Mouse (Mus musculus) heart, adult 18-20 months (tissue): Measurements from ENCODE around the gene Dctn2. TPM values are rescaled to one million over a fixed set of nuclear protein-coding genes. Genes with fewer than 3 reads are reported as not detected.

Source experiments
- DNase-seq, 2 experiments: peaks; one replicate each; pipeline ENCODE4 v3.0.0; 2021 to 2022; ENCODE audit warnings: mixed read lengths in 1 of 2
- long read RNA-seq, 2 experiments: library from polyadenylated mRNA; stranded (forward); transcript quantifications; one replicate each; pipeline ENCODE4 v2.0.0; 2021
- total RNA-seq, 2 experiments: library from RNA; stranded (reverse); gene quantifications; 2 replicates each; pipeline ENCODE4 v1.2.3; 2021

Gene Dctn2
- 100 to 1,000 TPM; 139 to 146 TPM for total RNA-seq
- long read RNA-seq, experiment 1, transcript Dctn2-201 (14 exons, 1,784 nt) = major isoform, 46 of 164 reads
- long read RNA-seq, experiment 1, partial matches to known transcripts = 6 of 164 reads
- long read RNA-seq, experiment 1, other reads (novel, unspliced or antisense) = 112 of 164 reads
- long read RNA-seq, experiment 2, transcript Dctn2-201 (14 exons, 1,784 nt) = major isoform, 22 of 72 reads
- long read RNA-seq, experiment 2, partial matches to known transcripts = 4 of 72 reads
- long read RNA-seq, experiment 2, other reads (novel, unspliced or antisense) = 46 of 72 reads

DNA sequence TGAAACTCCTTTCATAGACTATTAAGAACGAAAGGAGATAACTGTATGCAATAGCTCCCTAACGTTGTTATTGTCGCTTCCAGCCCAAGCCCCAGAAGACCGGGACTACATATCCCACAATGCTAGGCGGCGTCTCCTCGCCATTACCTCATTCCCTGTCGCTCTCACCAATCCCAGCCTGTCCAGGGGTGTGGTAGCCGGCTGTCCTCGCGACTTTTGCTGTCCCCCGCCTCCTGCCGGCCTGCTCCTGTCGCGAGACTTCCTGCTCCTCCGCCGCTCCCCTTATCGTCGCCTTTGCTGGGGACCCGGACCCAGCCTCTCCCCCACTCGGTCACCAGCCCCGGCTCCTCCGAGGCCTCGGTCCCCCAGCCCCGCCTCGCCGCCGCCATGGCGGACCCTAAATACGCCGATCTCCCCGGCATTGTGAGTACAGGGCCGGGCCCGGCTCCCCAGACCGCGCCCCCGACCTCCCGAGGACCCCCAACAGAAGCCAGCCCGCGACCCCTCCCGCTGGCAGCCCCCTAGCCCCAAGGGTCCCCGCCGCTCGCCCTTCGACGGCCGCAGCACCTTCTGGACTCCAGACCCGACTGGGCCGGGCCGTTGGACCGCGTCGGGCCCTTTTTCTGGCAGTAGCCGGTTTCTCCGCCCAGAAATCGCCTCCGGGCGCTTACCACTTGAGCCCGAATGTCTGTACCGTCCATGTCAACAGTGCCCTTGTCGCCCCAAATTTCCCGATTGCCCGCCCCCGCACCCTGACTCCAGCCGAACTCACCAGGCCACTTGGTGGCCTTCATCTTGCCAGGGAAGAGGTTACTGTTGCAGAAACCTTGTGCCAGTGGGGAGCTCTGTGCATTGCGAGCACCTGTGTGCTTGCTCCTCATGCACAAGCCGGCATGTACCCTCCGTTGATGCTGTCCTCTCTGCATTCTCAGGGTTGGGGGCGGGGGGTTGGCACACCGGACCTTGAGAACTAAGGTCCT is at the start of gene Dctn2:
Dctn2 (plus strand) TSS at position 257 of the 980 bp plus-strand sequence.
- DNase-seq = peak; percentile 94 to 98

GRCm38 (mm10) chr10:127216456-127216855 is 49.7 kb upstream of the Dctn2 start:
- no peak for DNase-seq

DNA sequence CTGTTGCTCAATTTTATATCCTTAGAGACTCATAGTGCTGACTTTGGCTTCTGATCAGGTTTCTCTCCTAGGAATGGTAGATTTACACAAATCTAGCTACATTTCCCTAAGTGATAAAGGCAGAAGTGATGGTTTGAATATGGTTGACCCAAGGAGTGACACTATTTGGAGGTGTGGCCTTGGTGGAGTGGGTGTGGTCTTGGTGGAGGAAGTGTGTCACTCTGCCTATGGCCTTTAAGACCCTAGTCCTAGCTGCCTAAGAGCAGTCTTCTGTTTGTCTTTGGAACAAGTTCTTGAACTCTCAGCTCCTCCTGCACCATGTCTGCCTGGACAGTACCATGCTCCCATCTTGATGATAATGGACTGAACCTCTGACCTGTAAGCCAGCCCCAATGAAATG is 49.0 kb upstream of the Dctn2 start:
- no peak for DNase-seq

DNA sequence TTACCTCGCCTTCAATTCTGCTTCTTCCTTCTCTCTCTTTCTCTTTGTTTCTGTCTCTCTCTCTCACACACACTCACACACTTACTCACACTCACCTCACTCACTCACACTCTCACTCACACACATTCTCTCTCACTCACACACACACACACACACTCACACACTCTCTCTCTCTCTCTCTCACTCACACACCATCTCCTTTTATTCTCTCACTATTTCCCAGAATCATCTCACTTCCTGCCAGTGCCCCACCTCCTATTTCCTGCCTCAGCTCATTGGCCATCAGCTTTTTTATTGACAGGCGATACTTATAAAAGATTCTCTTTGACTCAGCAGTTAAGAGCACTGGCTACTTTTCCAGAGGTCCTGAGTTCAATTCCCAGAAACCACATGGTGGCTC is 47.8 kb upstream of the Dctn2 start:
- DNase-seq = no peak

DNA sequence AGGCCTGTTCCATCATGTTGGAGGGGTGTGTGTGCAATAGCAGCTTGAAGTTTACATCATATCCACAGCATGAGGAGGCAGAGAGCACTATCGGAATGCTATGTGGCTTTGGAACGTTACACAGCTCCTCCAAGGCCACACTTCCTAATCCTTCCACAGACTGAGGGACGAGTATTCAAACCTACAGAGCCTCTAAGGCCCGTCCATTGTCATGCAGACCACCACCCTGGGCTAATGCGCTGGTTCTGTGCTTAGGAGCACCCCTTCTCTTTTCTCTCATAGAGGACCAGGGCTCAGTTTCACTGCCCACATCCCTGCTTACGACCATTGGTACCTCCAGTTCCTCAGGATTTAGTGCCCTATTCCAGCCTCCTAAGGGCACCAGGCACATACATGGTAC is 41.0 kb upstream of the Dctn2 start:
- DNase-seq = no peak

GRCm38 (mm10) chr10:127225732-127226131 is 40.4 kb upstream of the Dctn2 start:
- DNase-seq = no peak

DNA sequence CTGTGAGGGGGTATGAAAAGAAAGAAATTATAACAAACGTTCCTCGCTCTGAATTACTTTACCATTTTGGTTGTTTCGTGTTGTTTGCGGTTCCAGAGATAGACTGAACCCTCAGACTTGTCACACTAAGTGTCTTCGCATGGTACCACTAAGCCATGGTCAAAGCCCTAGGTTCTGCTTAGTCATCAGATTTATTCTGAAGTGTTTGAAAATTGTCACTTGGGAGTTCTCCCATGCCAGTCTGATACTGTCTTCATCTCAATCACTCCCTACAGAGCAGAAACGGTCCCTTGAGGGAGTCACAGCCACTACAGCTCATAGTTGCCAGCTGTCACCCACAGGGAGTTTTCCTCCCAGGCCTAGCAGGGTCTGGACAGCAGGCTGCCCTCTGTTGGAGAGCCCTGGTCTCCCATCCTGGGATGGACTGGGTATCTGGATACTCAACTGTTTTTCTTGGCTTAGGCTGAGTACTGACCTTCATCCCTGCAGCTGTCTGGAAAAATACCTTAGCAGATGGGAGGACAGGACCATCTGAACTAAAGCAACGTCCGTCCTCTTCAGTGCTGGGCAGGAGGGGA is 39.8 kb upstream of the Dctn2 start:
- no peak for DNase-seq

GRCm38 (mm10) chr10:127227163-127227562 is 39.0 kb upstream of the Dctn2 start:
- no peak for DNase-seq

- DNase-seq = peak; percentile 66 to 87
Measured at GRCm38 (mm10) chr10:127228897-127229296, 37.3 kb upstream of the Dctn2 start.

DNA sequence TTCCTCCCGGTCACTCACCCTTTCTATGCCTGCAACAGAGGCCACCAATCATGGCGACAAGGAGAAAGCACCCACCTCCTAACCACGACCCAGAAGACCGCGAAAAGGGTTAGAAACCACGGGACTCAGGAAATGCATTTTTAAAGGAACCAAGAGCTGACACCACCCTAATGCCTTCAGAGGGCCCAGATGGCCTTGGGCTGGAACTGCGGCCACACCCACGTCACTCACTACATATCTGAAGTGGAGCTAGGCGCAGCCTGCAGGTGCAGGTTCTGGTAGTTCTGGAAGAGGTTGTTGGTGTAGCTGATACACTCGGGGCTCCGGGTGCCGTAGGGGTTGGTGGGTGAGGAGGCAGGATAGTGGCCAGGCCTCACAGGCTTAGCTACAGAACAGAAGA is 35.5 kb upstream of the Dctn2 start:
- no peak for DNase-seq

DNA sequence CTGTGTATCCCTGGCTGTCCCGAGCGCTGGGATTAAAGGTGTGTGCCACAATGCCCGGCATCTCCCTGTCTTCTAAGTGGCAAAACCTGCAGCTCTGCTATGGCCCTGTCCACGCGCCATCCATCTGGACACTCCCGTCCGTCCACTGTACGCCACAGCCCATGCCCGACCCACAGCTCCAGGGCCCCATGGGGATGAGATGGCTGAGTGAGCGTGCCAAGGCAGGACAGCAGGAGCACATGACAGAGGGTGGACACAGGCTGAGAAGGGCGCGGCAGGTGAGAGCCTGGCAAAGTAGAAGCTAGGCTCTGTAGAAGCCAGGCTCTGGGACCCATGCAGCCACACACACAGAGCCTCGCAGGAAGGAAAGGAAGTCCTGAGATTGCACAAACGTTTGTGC is 34.4 kb upstream of the Dctn2 start:
- DNase-seq = no peak

DNA sequence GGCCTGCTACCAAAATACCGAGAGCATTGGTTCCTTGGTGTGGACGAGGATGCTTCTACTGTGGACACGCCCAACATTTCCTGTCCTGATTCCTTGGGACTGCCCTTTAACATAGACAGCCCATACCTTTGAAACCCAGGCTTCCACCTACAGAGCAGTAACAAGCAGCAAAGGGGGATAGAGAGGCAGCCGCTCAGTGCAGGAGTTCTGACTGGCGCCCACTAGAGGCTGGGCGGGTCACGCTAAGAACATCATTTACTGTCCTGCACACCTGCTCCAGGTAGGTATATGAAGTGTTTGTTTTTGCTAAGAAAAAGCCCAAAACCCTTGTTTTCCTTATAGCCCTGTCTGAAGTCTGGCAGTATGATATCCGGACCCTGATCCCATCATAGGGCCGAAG is 33.0 kb upstream of the Dctn2 start:
- no peak for DNase-seq

DNA sequence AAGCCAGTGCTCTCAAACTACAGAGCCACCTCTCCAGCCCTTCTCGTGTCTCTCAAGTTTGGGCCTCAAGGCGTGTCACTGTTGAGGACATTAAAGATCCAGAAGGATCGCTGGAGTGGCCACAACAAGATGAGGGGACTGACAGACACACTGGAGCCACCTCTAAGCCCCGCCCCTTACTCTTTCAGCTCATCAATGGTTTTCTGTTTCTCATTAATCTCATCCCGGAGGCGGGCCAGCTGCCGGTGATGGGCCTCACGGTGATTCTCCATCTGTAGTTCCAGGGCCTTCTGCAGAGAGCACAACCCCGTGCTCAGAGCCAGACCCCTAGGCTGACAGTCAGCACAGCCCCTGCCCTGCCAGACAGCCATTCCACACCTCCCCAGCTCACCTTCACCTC is 29.6 kb upstream of the Dctn2 start:
- DNase-seq = no peak

- no peak for DNase-seq
Measured at GRCm38 (mm10) chr10:127238241-127238824, 27.8 kb upstream of the Dctn2 start.

DNA sequence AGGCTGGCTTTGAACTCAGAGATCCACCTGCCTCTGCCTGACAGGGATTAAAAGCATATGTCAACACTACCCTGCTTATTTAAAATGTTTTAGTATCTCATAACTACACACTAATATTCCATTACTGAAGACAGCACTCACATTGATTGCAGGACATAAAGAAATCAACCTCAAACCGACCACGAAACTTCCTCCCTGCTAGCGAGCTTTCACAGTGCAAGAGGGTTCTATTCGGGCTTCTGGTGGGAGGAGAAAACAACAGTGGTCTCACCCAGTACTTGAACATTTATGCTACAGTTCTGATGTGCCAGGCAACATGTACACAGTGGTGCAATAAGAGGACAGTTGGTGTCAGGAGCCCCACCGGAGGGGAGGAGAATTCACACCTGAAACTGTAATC is 15.4 kb upstream of the Dctn2 start:
- DNase-seq = no peak

DNA sequence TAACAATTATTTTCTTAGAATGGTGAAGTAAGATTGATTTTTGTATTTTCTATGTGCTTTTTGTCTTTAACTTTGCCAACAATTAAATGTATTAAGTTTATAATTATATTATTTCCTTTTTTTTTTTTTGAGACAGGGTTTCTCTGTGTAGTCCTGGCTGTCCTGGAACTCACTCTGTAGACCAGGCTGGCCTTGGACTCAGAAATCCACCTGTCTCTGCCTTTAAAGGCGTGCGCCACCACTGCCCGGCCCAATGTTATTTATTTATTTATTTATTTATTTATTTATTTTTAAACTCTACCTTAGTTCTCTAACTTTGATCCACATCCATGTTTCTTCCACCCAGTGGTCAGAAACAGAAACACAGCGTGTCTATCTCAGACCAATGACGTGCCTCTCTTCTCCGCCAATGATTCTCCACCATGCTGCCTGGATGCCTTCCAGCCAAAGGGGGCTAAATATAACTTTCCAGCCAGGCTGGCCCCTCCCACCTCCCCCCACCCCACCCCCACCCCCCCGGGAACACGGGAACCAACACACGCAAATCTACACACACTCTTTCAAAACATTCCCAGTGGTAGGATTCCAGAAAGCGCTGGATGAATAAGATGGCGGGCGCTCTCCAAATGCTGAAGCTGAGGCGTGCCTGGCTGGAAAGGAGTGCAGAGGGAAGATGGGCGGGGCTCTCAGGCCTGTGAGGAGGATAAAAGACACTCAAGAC is 10.4 kb upstream of the Dctn2 start:
- peak; percentile 59 to 78 for DNase-seq

DNA sequence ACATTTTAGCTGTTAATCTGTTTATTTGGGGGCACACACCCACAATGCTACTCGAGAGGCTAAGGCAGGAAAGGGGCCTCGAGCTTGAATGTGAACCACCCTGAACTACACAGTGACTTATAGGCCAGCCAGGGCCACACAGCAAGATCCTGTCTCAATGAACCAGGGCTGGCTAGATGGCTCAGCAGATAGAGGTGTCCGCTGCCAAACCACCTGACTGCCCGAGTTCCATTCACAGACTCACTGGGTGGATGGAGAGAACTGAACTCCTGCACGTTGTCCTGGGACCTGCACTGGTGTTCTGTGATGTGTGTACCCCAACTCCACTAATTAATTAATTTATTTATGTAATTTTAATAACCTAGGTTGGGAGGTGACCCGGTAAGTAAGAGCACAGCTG is 8.4 kb upstream of the Dctn2 start:
- no peak for DNase-seq

DNA sequence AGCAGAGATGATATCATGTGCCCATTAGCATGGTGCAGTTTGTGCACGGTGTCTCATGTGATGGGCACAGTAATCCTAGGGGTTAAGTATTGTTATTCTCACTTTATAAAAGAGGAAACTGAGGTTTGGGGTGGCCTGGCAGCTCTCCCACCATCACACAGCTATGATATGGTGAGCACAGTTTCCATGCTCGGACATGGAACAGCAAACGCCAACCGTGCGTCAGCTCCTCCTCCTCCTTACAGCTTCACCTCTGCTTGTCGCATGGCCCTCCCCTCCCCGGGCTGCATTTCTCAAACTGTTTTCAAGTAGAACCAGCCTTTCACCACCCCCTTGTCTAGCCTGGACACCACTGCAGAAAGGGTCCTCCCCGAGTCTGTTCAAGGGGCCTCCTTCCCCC is 7.7 kb upstream of the Dctn2 start:
- no peak for DNase-seq

DNA sequence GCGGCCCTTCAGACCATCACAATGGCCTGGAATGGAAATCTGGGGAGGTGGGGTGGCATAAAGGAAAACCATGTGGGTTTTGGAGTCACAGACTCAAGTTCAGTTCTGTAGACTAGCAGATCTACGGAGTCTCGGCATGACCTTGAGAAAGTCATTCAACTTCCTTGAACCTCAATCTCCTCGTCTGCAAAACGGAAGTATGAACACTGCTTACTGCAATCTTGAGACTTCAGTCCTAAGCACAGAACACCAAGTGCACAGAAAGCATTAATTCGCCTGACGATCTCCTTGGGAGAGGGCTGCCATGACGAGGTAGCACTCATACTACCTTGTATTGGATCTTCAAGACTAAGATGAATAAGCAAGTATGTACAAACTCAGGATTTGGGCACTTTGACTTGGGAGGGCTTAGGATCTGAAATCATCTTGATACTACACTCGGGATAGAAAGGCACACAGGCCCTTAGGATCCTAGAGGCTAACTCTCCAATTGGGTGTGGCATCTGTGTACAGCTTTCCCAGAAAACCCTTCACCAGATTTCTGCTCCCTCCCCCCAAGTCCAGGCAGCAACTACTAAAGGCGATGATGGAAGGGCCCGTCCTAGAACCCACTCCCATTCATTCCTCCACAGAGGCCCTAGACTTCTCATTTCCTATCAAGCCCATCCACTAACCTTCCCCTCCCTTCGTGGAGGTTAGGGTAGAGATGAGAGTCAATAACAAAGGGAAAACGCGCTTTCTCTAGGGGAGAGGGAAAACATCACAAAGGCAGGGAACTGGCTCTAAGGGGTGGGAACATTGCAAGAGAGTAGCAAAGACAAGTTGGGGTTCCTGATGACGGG is 4.2 kb upstream of the Dctn2 start:
- DNase-seq = no peak

DNA sequence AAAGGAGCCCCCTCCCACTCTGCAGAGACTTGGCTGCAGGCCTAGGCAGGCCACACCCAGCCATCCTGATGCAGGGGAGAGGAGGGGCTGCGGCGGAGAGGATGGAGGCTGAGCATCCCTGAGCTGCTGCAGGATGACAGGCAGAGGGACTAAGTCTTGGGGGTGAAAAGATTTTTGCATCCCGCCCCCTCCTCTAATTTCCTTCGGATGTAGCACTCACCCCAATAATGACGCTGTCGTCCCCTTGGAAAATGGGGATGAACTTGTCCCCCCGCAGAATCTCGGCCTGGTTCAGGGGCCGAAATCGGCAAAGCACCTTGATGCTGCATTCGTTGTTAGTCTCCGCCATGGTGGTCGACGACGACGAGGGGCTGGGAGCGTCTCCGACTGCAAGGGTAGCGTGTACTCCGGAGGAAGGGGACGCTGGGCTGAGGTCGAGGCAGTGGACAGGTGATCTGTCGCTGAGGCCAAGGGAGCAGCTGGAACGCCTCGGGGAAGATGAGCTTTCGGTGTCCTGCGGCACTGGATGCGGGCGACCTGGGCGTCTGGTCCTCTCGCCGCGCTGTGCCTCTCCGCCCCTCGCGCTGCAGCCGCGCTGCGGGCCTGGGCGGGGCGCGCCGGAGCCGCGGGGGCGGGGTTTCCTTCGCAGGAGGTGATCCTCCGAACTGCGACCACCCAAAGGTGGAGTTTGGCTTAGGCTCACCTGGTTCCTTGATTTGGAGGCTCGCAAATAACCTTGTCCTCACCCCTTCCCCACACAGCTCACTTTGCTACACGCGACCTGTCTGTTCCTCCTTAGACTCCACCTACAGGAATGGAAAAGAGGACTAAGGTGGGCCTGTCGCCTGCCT is 3.4 kb upstream of the Dctn2 start, which contains the start of gene Kif5a:
Kif5a (minus strand) TSS at position 801 of the 851 bp plus-strand sequence.
- peak in 1 of 2 experiments; percentile 39 for DNase-seq
